Mouse (Mus musculus): ENCODE data around the gene Gusb. TPM values are rescaled to one million over a fixed set of nuclear protein-coding genes. Genes with fewer than 3 reads are reported as not detected.

Gene Gusb
- total and polyA plus RNA-seq, 2 experiments from 2014 or later, result 27.8 to 31.4 TPM

- peak; percentile 75 for DNase-seq (ENCODE audit: low spot score)
- TF ChIP-seq CTCF (IDR thresholded peaks at IDR 0.05; ENCODE audit: low read depth) (no peak), EP300 (IDR thresholded peaks at IDR 0.05; ENCODE audit: low read depth) (no peak)
Observed at GRCm38 (mm10) chr5:130029142-130029897, 26.5 kb upstream of the Gusb start, which contains the start of the genes Asl and Crcp. Asl (minus strand) TSS chr5:130029247. Crcp (plus strand) TSS chr5:130029290.

GRCm38 (mm10) chr5:130027696-130028095, 24.8 kb upstream of the Gusb start:
- no peak overlapping the region for H3K4me2 ChIP-seq (ENCODE audit: low read depth, low read length)
- no peak overlapping the region for H3K9ac ChIP-seq (replicated peaks; ENCODE audit: low read depth, low read length)
- no peaks in the 10 kb centered on the region for H3K9me3 ChIP-seq (replicated peaks; ENCODE audit: control insufficient read depth, low read length)
- TF ChIP-seq CTCF (IDR thresholded peaks at IDR 0.05; ENCODE audit: low read depth) (no peak), EP300 (IDR thresholded peaks at IDR 0.05; ENCODE audit: low read depth) (no peak)
- WGBS, result 79% methylated on average over 7 of the region's 7 CpGs
- H3K36me3 ChIP-seq (replicated peaks; ENCODE audit: control insufficient read depth, insufficient read depth, low read length), result no peaks in the 10 kb centered on the region
- H3K4me3 ChIP-seq (ENCODE audit: low read depth, low read length), result no peak overlapping the region
- no peaks in the 10 kb centered on the region for H3K27me3 ChIP-seq (ENCODE audit: control insufficient read depth, insufficient read depth, low read length)
- H3K4me1 ChIP-seq (ENCODE audit: control insufficient read depth, insufficient read depth), result no peaks in the 10 kb centered on the region; the same call in 1 of the 2 replicates
- ATAC-seq (ENCODE audit: insufficient read depth, low read depth) (no peak), DNase-seq (ENCODE audit: low spot score) (no peak)
- no peak overlapping the region for H3K27ac ChIP-seq (ENCODE audit: low read depth)

More at GRCm38 (mm10) chr5:130029142-130029897, 26.5 kb upstream of the Gusb start, which contains the start of the genes Asl and Crcp:
- no peaks in the 10 kb centered on the region; the same call in 1 of the 2 replicates for H3K4me1 ChIP-seq (ENCODE audit: control insufficient read depth, insufficient read depth)
- ATAC-seq (ENCODE audit: insufficient read depth, low read depth), result peak; percentile 79
- no peaks in the 10 kb centered on the region for H3K36me3 ChIP-seq (replicated peaks; ENCODE audit: control insufficient read depth, insufficient read depth, low read length)
- no peaks in the 10 kb centered on the region for H3K27me3 ChIP-seq (ENCODE audit: control insufficient read depth, insufficient read depth, low read length)
- WGBS, result 2% methylated on average over 51 of the region's 51 CpGs
- peak within 1 kb of the TSS; percentile 66 for H3K4me3 ChIP-seq (ENCODE audit: low read depth, low read length)
- H3K4me2 ChIP-seq (ENCODE audit: low read depth, low read length), result peak within 1 kb of the TSS; percentile 75
- H3K9me3 ChIP-seq (replicated peaks; ENCODE audit: control insufficient read depth, low read length), result no peaks in the 10 kb centered on the region
- peak within 1 kb of the TSS; percentile 77 for H3K27ac ChIP-seq (ENCODE audit: low read depth)
- H3K9ac ChIP-seq (replicated peaks; ENCODE audit: low read depth, low read length), result peak within 1 kb of the TSS; percentile 64

GRCm38 (mm10) chr5:130027134-130027533, 24.3 kb upstream of the Gusb start:
- Histone ChIP-seq H3K9me3 (replicated peaks; ENCODE audit: control insufficient read depth, low read length) (no peaks in the 10 kb centered on the region), H3K4me1 (ENCODE audit: control insufficient read depth, insufficient read depth) (no peaks in the 10 kb centered on the region; the same call in 1 of the 2 replicates), H3K36me3 (replicated peaks; ENCODE audit: control insufficient read depth, insufficient read depth, low read length) (no peaks in the 10 kb centered on the region), H3K4me2 (ENCODE audit: low read depth, low read length) (no peak overlapping the region), H3K27ac (ENCODE audit: low read depth) (no peak overlapping the region), H3K27me3 (ENCODE audit: control insufficient read depth, insufficient read depth, low read length) (no peaks in the 10 kb centered on the region), H3K9ac (replicated peaks; ENCODE audit: low read depth, low read length) (no peak overlapping the region), H3K4me3 (ENCODE audit: low read depth, low read length) (no peak overlapping the region)
- ATAC-seq (ENCODE audit: insufficient read depth, low read depth) (no peak), DNase-seq (ENCODE audit: low spot score) (no peak)
- 58% methylated on average over 5 of the region's 5 CpGs for WGBS
- TF ChIP-seq EP300 (IDR thresholded peaks at IDR 0.05; ENCODE audit: low read depth), result no peak
- TF ChIP-seq CTCF (IDR thresholded peaks at IDR 0.05; ENCODE audit: low read depth), result no peak

- H3K27me3 ChIP-seq (ENCODE audit: control insufficient read depth, insufficient read depth, low read length), result no peaks in the 10 kb centered on the region
- no peaks in the 10 kb centered on the region for H3K4me1 ChIP-seq (ENCODE audit: control insufficient read depth, insufficient read depth)
- H3K4me2 ChIP-seq (ENCODE audit: low read depth, low read length), result peak overlapping the region; percentile 89
- TF ChIP-seq CTCF (IDR thresholded peaks at IDR 0.05; ENCODE audit: low read depth) (peak; percentile 80), EP300 (IDR thresholded peaks at IDR 0.05; ENCODE audit: low read depth) (no peak)
- WGBS, result under 1% methylated on average over 32 of the region's 32 CpGs
- no peaks in the 10 kb centered on the region for H3K9me3 ChIP-seq (replicated peaks; ENCODE audit: control insufficient read depth, low read length)
- H3K9ac ChIP-seq (replicated peaks; ENCODE audit: low read depth, low read length), result peak overlapping the region; percentile 57; the same call in 1 of the 2 replicates
- no peaks in the 10 kb centered on the region for H3K36me3 ChIP-seq (replicated peaks; ENCODE audit: control insufficient read depth, insufficient read depth, low read length)
- DNase-seq (ENCODE audit: low spot score) (peak; percentile 96), ATAC-seq (ENCODE audit: insufficient read depth, low read depth) (peak; percentile 92)
- H3K27ac ChIP-seq (ENCODE audit: low read depth), result peak overlapping the region; percentile 73
- peak overlapping the region; percentile 65 for H3K4me3 ChIP-seq (ENCODE audit: low read depth, low read length)
Observed at GRCm38 (mm10) chr5:130023767-130024539, 21.1 kb upstream of the Gusb start.

DNA sequence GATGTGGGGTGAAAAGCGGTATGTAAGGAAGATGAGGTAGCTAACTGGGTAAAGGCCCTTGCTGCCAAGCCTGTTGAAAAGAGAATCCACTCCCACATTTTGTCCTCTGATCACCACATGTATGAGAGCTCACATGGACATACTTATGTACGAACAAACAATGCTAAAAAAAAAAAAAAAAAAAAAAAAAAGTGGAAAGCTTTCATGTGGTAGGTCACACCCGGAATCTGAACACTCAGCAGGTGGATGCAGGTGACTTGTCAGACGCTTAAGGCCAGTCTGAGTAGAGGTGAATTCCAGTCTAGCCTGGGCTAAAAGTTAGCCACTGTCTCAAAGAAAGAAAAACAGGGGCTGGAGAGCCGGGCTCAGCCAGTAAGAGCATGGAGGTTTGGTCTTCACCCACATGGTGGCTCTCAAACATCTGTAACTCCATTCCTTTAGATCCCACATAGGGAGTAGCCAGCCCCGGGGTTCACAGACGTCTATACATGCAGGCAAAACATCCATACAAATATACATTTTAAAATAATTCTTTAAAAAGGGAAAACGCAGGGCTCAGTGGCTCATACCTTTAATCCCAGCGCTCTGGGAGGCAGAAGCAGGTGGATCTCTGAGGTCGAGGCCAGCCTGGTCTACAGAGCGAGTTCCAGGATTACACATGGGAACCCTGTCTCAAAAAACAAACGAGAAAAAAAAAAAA, 20.4 kb upstream of the Gusb start:
- Histone ChIP-seq H3K4me2 (ENCODE audit: low read depth, low read length) (peak overlapping the region; percentile 89), H3K4me1 (ENCODE audit: control insufficient read depth, insufficient read depth) (no peaks in the 10 kb centered on the region), H3K36me3 (replicated peaks; ENCODE audit: control insufficient read depth, insufficient read depth, low read length) (no peaks in the 10 kb centered on the region), H3K27ac (ENCODE audit: low read depth) (no peak overlapping the region), H3K27me3 (ENCODE audit: control insufficient read depth, insufficient read depth, low read length) (no peaks in the 10 kb centered on the region), H3K4me3 (ENCODE audit: low read depth, low read length) (peak overlapping the region; percentile 65), H3K9me3 (replicated peaks; ENCODE audit: control insufficient read depth, low read length) (no peaks in the 10 kb centered on the region), H3K9ac (replicated peaks; ENCODE audit: low read depth, low read length) (no peak overlapping the region; the same call in 1 of the 2 replicates)
- DNase-seq (ENCODE audit: low spot score), result no peak
- 40% methylated on average over 12 of the region's 12 CpGs for WGBS
- no peak for ATAC-seq (ENCODE audit: insufficient read depth, low read depth)
- TF ChIP-seq CTCF (IDR thresholded peaks at IDR 0.05; ENCODE audit: low read depth), result no peak
- no peak for TF ChIP-seq EP300 (IDR thresholded peaks at IDR 0.05; ENCODE audit: low read depth)

Data from heart, postnatal 0 days (tissue).